Mouse (Mus musculus): ENCODE data around the gene Uts2b. TPM values are rescaled to one million over a fixed set of nuclear protein-coding genes. Genes with fewer than 3 reads are reported as not detected.

The Uts2b gene
- not detected in 2 replicates for polyA plus RNA-seq (2012; rRNA removed)

- no peak for DNase-seq
- Histone ChIP-seq H3K27me3 (replicated peaks; ENCODE audit: control insufficient read depth, insufficient read depth, low read length) (no peaks in the 10 kb centered on the region), H3K4me3 (ENCODE audit: insufficient read depth, low read depth, low read length) (no peak within 1 kb of the TSS), H3K27ac (ENCODE audit: insufficient read depth, low read depth, low read length) (no peak within 1 kb of the TSS), H3K36me3 (ENCODE audit: control insufficient read depth, insufficient read depth, low read length) (no peaks in the 10 kb centered on the region), H3K4me1 (ENCODE audit: control insufficient read depth, insufficient read depth, low read length) (peaks cover 6% of the 10 kb centered on the region; the same call in 1 of the 2 replicates)
- 68% methylated on average over 8 of the region's 8 CpGs for WGBS
- TF ChIP-seq CTCF (conservative IDR thresholded peaks at IDR 0.05; ENCODE audit: insufficient read depth, insufficient read length, low read depth, low read length): no peak
- no peak for TF ChIP-seq POLR2A (IDR thresholded peaks at IDR 0.05; ENCODE audit: low read depth, low read length)
Observed at GRCm38 (mm10) chr16:27370191-27370590, at the start of gene Uts2b. TSS of gene Uts2b (minus strand) at chr16:27370239.

DNA sequence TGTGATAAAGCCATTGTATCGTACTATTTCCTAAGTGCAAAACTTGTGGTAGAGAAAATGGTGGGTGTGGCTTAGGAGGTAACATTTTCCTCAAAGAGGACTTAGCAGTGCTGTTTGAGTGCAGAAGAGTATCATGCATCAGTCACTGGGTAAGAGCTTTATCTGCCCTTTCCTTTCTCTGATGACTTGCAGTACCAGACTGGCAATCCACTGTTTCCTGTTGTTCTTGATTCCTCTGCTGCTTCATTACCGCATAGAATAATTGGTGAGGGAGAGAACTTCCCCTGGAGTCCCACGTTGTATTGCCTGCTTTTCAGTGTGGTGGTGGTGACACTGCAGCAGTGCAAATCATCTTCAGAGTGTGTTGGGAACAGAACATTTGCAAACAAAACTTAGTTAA lies 47.6 kb upstream of the Uts2b start:
- H3K27ac ChIP-seq (ENCODE audit: insufficient read depth, low read depth, low read length): no peak overlapping the region
- no peak overlapping the region for H3K4me3 ChIP-seq (ENCODE audit: insufficient read depth, low read depth, low read length)
- no peaks in the 10 kb centered on the region for H3K4me1 ChIP-seq (ENCODE audit: control insufficient read depth, insufficient read depth, low read length)
- H3K36me3 ChIP-seq (ENCODE audit: control insufficient read depth, insufficient read depth, low read length): peaks cover 19% of the 10 kb centered on the region
- TF ChIP-seq POLR2A (IDR thresholded peaks at IDR 0.05; ENCODE audit: low read depth, low read length): no peak
- no peak for TF ChIP-seq CTCF (conservative IDR thresholded peaks at IDR 0.05; ENCODE audit: insufficient read depth, insufficient read length, low read depth, low read length)
- H3K27me3 ChIP-seq (replicated peaks; ENCODE audit: control insufficient read depth, insufficient read depth, low read length): no peaks in the 10 kb centered on the region
- WGBS: 88% methylated on average over 3 of the region's 3 CpGs
- no peak for DNase-seq

DNA sequence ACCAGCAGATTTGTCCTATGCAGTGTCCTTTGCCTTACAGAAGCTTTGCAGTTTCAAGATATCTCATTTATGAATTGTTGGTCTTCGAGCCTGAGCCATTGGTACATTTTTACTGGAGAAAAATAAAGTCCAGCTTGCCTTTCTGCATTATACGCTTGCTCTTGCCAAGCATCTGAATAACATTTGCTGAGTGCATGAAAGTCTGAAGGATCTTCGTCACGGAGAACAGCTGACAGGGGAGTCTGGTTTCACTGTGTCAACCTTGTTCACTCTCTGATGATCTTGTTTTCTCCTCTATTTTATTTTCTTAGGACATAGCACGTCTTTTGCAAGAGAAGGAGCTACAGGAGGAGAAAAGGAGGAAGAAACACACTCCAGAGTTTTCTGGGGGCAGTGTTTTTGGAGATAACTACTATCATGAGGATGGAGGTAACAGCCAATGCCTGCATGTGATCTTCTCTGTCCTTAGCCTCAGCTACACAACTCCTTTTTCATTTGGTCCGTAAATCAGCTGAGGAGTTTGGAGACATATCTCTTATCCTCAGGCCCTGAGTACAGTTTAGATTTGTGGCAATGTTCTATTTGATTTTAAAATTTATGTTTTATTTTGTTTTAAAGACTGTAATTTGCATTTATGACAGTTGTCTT lies 47.0 kb upstream of the Uts2b start:
- TF ChIP-seq CTCF (conservative IDR thresholded peaks at IDR 0.05; ENCODE audit: insufficient read depth, insufficient read length, low read depth, low read length) (no peak), POLR2A (IDR thresholded peaks at IDR 0.05; ENCODE audit: low read depth, low read length) (no peak)
- H3K36me3 ChIP-seq (ENCODE audit: control insufficient read depth, insufficient read depth, low read length): peaks cover 14% of the 10 kb centered on the region
- no peak for DNase-seq

DNA sequence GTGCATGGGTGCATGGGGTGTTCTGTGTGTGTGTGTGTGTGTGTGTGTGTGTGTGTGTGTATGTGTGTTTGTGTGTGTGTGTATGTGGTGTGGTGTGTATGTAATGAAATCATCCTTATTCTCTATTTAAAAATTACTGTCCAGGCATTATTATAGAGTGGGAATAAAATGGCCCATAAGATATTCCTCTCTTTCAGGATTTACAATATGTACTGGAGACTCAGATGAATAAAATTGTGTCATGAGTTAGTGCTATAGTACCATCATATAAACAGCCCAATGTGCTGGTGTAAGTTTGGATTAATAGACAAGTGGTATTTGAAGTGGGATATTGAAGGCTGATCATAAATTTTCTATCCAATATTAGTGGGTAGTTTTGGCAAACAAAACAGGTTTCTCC lies 34.1 kb upstream of the Uts2b start:
- Histone ChIP-seq H3K4me1 (ENCODE audit: control insufficient read depth, insufficient read depth, low read length) (peaks cover 6% of the 10 kb centered on the region; the same call in 1 of the 2 replicates), H3K27me3 (replicated peaks; ENCODE audit: control insufficient read depth, insufficient read depth, low read length) (no peaks in the 10 kb centered on the region), H3K36me3 (ENCODE audit: control insufficient read depth, insufficient read depth, low read length) (peaks cover 3% of the 10 kb centered on the region; the same call in 1 of the 2 replicates), H3K4me3 (ENCODE audit: insufficient read depth, low read depth, low read length) (no peak overlapping the region), H3K27ac (ENCODE audit: insufficient read depth, low read depth, low read length) (no peak overlapping the region)
- DNase-seq: no peak
- TF ChIP-seq POLR2A (IDR thresholded peaks at IDR 0.05; ENCODE audit: low read depth, low read length) (no peak), CTCF (conservative IDR thresholded peaks at IDR 0.05; ENCODE audit: insufficient read depth, insufficient read length, low read depth, low read length) (no peak)

More for the DNA sequence above, 47.0 kb upstream of the Uts2b start:
- 75% methylated on average over 6 of the region's 6 CpGs for WGBS
- H3K4me3 ChIP-seq (ENCODE audit: insufficient read depth, low read depth, low read length): no peak overlapping the region
- no peaks in the 10 kb centered on the region for H3K4me1 ChIP-seq (ENCODE audit: control insufficient read depth, insufficient read depth, low read length)
- no peak overlapping the region for H3K27ac ChIP-seq (ENCODE audit: insufficient read depth, low read depth, low read length)
- H3K27me3 ChIP-seq (replicated peaks; ENCODE audit: control insufficient read depth, insufficient read depth, low read length): no peaks in the 10 kb centered on the region

- H3K27ac ChIP-seq (ENCODE audit: insufficient read depth, low read depth, low read length): no peak overlapping the region
- TF ChIP-seq CTCF (conservative IDR thresholded peaks at IDR 0.05; ENCODE audit: insufficient read depth, insufficient read length, low read depth, low read length) (no peak), POLR2A (IDR thresholded peaks at IDR 0.05; ENCODE audit: low read depth, low read length) (no peak)
- DNase-seq: no peak
- H3K36me3 ChIP-seq (ENCODE audit: control insufficient read depth, insufficient read depth, low read length): no peaks in the 10 kb centered on the region; the same call in 1 of the 2 replicates
- peaks cover 6% of the 10 kb centered on the region; the same call in 1 of the 2 replicates for H3K4me1 ChIP-seq (ENCODE audit: control insufficient read depth, insufficient read depth, low read length)
- H3K27me3 ChIP-seq (replicated peaks; ENCODE audit: control insufficient read depth, insufficient read depth, low read length): no peaks in the 10 kb centered on the region
- WGBS: 65% methylated on average over 2 of the region's 2 CpGs
- no peak overlapping the region for H3K4me3 ChIP-seq (ENCODE audit: insufficient read depth, low read depth, low read length)
Observed at GRCm38 (mm10) chr16:27401579-27401978, 31.5 kb upstream of the Uts2b start.

DNA sequence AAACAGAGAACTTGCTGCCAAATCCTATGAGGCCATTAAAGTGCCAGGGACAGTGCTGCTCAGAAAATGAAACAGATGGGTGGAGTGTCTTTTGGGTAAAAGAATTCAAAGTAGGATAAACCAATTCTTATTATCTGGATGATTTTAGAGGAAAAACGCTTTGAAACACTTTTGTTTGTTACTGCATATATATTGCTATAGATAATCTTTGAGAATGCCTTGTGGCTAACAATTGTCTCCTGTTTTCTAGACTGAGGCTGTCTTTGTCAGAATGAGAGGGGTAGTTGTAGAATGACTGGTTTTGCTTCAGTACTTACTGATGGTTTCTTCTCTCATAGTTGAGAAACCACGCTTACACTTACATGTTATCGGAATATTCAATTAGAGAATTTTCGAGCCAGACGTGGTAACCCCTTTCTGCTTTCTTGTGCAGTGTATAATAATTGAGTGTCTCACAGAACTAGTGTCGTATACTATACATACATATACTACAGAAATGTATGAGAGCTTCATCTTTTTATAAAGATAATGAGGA lies 29.7 kb upstream of the Uts2b start:
- no peak overlapping the region for H3K27ac ChIP-seq (ENCODE audit: insufficient read depth, low read depth, low read length)
- DNase-seq: no peak
- H3K36me3 ChIP-seq (ENCODE audit: control insufficient read depth, insufficient read depth, low read length): no peaks in the 10 kb centered on the region
- 91% methylated on average over 6 of the region's 6 CpGs for WGBS
- H3K4me1 ChIP-seq (ENCODE audit: control insufficient read depth, insufficient read depth, low read length): peaks cover 10% of the 10 kb centered on the region; the same call in 1 of the 2 replicates
- TF ChIP-seq POLR2A (IDR thresholded peaks at IDR 0.05; ENCODE audit: low read depth, low read length) (no peak), CTCF (conservative IDR thresholded peaks at IDR 0.05; ENCODE audit: insufficient read depth, insufficient read length, low read depth, low read length) (no peak)
- H3K4me3 ChIP-seq (ENCODE audit: insufficient read depth, low read depth, low read length): no peak overlapping the region
- no peaks in the 10 kb centered on the region for H3K27me3 ChIP-seq (replicated peaks; ENCODE audit: control insufficient read depth, insufficient read depth, low read length)

DNA sequence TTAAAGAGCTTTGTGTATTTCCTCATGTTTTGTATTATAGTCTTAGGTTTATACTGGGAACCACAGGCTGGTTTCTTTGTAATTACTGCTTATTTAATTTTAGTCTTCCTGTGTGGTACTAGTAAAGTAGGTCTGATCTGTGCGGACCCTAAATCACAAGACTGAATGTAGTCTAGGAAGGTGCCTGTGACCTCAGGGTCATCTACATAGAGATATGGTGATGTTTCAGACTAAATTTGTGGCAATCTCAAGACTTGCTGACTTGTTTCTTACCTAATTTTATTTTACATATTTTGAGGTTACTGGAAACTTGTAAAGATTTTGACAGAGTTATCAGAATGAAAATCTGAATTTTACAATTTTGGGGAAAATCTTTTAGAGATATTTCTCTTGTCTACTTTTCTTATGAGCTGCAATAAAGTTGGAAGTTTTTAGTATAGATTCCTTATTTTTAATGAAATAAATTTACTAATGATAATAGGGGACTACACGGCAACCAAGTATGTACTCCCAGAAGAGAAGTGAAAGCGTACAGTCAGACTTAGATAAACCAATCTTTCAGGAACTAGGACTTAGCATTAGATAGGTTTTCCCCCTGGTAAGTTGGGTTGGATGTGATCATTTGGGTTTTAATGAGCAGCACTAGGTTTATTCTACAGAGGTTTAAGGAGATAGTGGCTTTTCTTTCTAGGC lies 29.1 kb upstream of the Uts2b start:
- TF ChIP-seq POLR2A (IDR thresholded peaks at IDR 0.05; ENCODE audit: low read depth, low read length) (no peak), CTCF (conservative IDR thresholded peaks at IDR 0.05; ENCODE audit: insufficient read depth, insufficient read length, low read depth, low read length) (no peak)
- no peak for DNase-seq
- Histone ChIP-seq H3K4me3 (ENCODE audit: insufficient read depth, low read depth, low read length) (no peak overlapping the region), H3K27ac (ENCODE audit: insufficient read depth, low read depth, low read length) (no peak overlapping the region), H3K27me3 (replicated peaks; ENCODE audit: control insufficient read depth, insufficient read depth, low read length) (no peaks in the 10 kb centered on the region), H3K4me1 (ENCODE audit: control insufficient read depth, insufficient read depth, low read length) (peaks cover 10% of the 10 kb centered on the region; the same call in 1 of the 2 replicates), H3K36me3 (ENCODE audit: control insufficient read depth, insufficient read depth, low read length) (no peaks in the 10 kb centered on the region)
- WGBS: 90% methylated on average over 3 of the region's 3 CpGs
